Mouse (Mus musculus) G1E (cell line): Measurements from ENCODE around the gene Rasa3.

Source experiments
- CTCF ChIP-seq: IDR thresholded peaks from 2 replicates; pipeline ENCODE4 v1.5.1; 2012; ENCODE audit warnings: low read depth, low read length, inconsistent platforms, mixed read lengths
- GATA1 ChIP-seq: IDR thresholded peaks from 2 replicates; pipeline ENCODE4 v1.6.1; 2012; ENCODE audit warnings: borderline replicate concordance, low read length, inconsistent platforms, mixed read lengths
- POLR2AphosphoS5 ChIP-seq: IDR thresholded peaks from 2 replicates; pipeline ENCODE4 v1.6.1; 2012; ENCODE audit warnings: low read depth, low read length, inconsistent platforms; ENCODE audit not compliant: insufficient replicate concordance
- TAL1 ChIP-seq: conservative IDR thresholded peaks from 2 replicates; pipeline ENCODE4 v1.6.1; 2012; ENCODE audit warnings: low read depth, low read length, inconsistent platforms, mixed read lengths

GRCm38 (mm10) chr8:13623911-13624421 lies 53.4 kb downstream of the Rasa3 start:
- no peak for TF ChIP-seq CTCF
- no peak for TF ChIP-seq POLR2AphosphoS5
- TF ChIP-seq TAL1 = no peak
- no peak for TF ChIP-seq GATA1
